Mouse (Mus musculus) lung, postnatal 0 days (tissue): Measurements from ENCODE around the gene Rapgef2.

Source experiments
- CTCF ChIP-seq: IDR thresholded peaks from 2 replicates; pipeline ENCODE4 v1.5.1; 2016; ENCODE audit warnings: antibody characterized with exemption, mild to moderate bottlenecking
- EP300 ChIP-seq: IDR thresholded peaks from 2 replicates; pipeline ENCODE4 v1.6.1; 2016; ENCODE audit warnings: antibody characterized with exemption, mild to moderate bottlenecking, control low read depth

DNA sequence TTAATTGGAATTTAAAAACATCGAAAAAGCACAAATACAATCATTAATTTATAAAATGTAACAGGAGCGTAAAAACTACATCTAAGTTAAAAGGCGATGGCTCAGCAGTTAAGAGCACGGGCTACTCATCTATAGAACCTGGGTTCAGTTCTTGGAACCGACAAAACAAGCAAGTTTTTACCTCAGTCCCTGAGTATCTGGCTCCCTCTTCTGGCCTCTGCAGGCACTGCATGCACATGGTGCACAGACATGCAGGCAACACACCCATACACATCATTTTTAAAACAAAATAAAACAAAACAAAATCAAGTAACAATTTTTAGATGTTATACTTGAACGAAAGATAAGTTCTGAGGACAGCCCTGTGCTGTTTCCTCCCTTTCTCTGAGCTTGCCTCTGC, 176.2 kb downstream of the Rapgef2 start:
- TF ChIP-seq CTCF (peak; percentile 61), EP300 (no peak)
